Mouse (Mus musculus) c-Kit-positive CD71-positive TER-119-positive erythroid progenitor cells, embryonic 14.5 days (primary cell): Measurements from ENCODE around the gene Ube2s.
"Not testable (repeated sequence)": the region's sequence is repeated elsewhere in the genome, so short reads cannot be mapped to it uniquely, and the experiment has no call there.

Experiments used
- DNase-seq: peaks from one replicate; pipeline ENCODE4 v3.0.0-alpha.2; 2013; ENCODE audit warnings: low spot score

Gene Ube2s

GRCm38 (mm10) chr7:4820925-4821324 lies 8.5 kb upstream of the Ube2s start:
- not testable (repeated sequence) for DNase-seq

- DNase-seq = no peak
These were observed 4.2 kb upstream of the Ube2s start for GRCm38 (mm10) chr7:4816559-4816958.

GRCm38 (mm10) chr7:4813105-4813791 lies 858 bp upstream of the Ube2s start:
- no peak for DNase-seq

GRCm38 (mm10) chr7:4811842-4812302 lies 518 bp downstream of the Ube2s start:
- no peak for DNase-seq

- DNase-seq = not testable (repeated sequence)
These were observed 1.3 kb downstream of the Ube2s start for GRCm38 (mm10) chr7:4811131-4811530.

GRCm38 (mm10) chr7:4806716-4807115 lies 5.7 kb downstream of the Ube2s start:
- DNase-seq = peak; percentile 74

GRCm38 (mm10) chr7:4802247-4802646 lies 10.1 kb downstream of the Ube2s start:
- no peak for DNase-seq

- DNase-seq = peak; percentile 65
These were observed 16.5 kb downstream of the Ube2s start for GRCm38 (mm10) chr7:4795767-4796433.

- DNase-seq = no peak
These were observed 17.7 kb downstream of the Ube2s start for GRCm38 (mm10) chr7:4794631-4795168.

GRCm38 (mm10) chr7:4793674-4794073 lies 18.7 kb downstream of the Ube2s start:
- DNase-seq = no peak

- not testable (repeated sequence) for DNase-seq
These were observed 19.1 kb downstream of the Ube2s start for GRCm38 (mm10) chr7:4793248-4793647.

GRCm38 (mm10) chr7:4792278-4793212 lies 19.8 kb downstream of the Ube2s start, which contains the start of gene Rpl28:
Rpl28 (plus strand) TSS chr7:4792874.
- DNase-seq = peak; percentile 97

- no peak for DNase-seq
These were observed 22.9 kb downstream of the Ube2s start, which contains the start of gene Tmem238 for GRCm38 (mm10) chr7:4789436-4789935. Tmem238 (minus strand) TSS chr7:4789656.

GRCm38 (mm10) chr7:4788499-4789435 lies 23.6 kb downstream of the Ube2s start:
- peak; percentile 67 for DNase-seq

- DNase-seq = no peak
These were observed 28.6 kb downstream of the Ube2s start for GRCm38 (mm10) chr7:4783667-4784268.

GRCm38 (mm10) chr7:4782759-4783158 lies 29.6 kb downstream of the Ube2s start, which contains the start of the genes Il11 and Tmem190:
Il11 (minus strand) TSS chr7:4782859.
Tmem190 (plus strand) TSS chr7:4782937.
- DNase-seq = no peak

GRCm38 (mm10) chr7:4782130-4782529 lies 30.3 kb downstream of the Ube2s start:
- DNase-seq = no peak

- DNase-seq = no peak
These were observed 32.5 kb downstream of the Ube2s start for GRCm38 (mm10) chr7:4779921-4780320.

- DNase-seq = no peak
These were observed 34.3 kb downstream of the Ube2s start for GRCm38 (mm10) chr7:4777851-4778637.
